Mouse (Mus musculus): ENCODE data around the gene Cox4i2.

DNA sequence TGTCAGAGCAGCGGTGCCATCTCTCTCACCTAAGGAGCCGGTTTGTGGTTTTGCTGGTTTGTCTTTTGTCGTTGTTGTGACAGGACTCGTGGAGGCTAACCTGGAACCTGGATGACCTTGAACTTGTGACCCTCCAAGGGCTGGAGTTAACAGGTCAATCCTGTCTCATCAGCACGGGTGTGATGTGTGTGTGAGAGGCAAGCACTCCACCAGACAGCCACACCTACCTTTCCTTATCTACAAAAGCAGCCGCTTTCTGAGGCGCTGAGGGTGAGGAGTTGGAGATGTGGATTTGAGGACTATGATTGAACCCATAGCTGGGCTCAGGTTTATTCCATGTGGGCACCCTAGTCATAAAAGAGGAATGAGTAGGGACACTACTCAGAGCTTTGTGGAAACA, 15.7 kb downstream of the Cox4i2 start:
- no peak for TF ChIP-seq CTCF (IDR thresholded peaks at IDR 0.05; ENCODE audit: extremely low read depth, insufficient read depth, low read length)
- TF ChIP-seq POLR2A (IDR thresholded peaks at IDR 0.05; ENCODE audit: extremely low read depth, insufficient read depth, low read length) = no peak
